Mouse (Mus musculus): Measurements from ENCODE around the gene Foxd2.

The Foxd2 gene

GRCm38 (mm10) chr4:114908829-114909601 is at the start of gene Foxd2:
Foxd2 (minus strand) TSS chr4:114908873.
- DNase-seq (ENCODE audit: low spot score in 2 of 2) = peak; percentile 86 to 89

DNA sequence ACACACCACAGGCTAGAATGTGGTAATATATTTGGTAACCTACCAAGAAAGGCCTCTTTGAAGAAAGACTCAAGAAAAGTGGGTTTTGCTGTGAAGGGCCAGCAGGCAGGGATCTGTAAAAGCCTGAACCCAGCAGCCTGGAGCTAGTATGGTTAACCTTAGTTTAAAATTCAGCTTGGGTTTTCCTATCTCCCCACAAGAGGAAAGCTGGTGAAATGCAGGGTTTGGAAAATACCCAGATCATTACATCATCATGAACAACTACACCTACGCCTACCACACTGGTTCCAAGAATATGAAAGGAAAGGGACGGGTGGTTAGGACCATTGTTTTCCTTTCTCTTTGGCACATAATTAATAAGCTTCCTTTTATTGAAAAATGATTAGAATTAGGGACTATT is 49.6 kb upstream of the Foxd2 start:
- DNase-seq (ENCODE audit: low spot score in 2 of 2) = no peak

- no peak for DNase-seq (ENCODE audit: low spot score in 2 of 2)
Observed at GRCm38 (mm10) chr4:114957403-114957802, 48.7 kb upstream of the Foxd2 start.

GRCm38 (mm10) chr4:114953172-114953571 is 44.5 kb upstream of the Foxd2 start:
- no peak for DNase-seq (ENCODE audit: low spot score in 2 of 2)

- no peak for DNase-seq (ENCODE audit: low spot score in 2 of 2)
Observed at GRCm38 (mm10) chr4:114947852-114948481, 39.3 kb upstream of the Foxd2 start.

GRCm38 (mm10) chr4:114947395-114947794 is 38.7 kb upstream of the Foxd2 start:
- peak; percentile 72 to 81 for DNase-seq (ENCODE audit: low spot score in 2 of 2)

DNA sequence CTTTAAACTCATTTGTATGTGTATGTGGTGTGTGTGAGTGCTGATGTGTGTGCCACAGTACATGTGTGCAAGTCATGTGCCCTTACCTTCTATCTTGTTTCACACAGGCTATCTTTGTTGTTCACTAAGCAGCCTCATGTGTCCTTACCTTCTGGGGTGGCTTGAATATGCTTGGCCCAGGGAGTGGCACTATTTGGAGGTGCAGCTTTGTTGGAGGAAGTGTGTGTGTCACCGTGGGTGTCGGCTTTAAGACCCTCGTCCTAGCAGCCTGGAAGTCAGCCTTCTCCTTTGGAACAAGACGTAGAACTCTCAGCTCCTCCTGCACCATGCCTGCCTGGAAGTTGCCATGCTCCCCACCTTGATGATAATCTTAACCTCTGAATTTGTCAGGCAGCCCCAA is 37.7 kb upstream of the Foxd2 start:
- no peak for DNase-seq (ENCODE audit: low spot score in 2 of 2)

DNA sequence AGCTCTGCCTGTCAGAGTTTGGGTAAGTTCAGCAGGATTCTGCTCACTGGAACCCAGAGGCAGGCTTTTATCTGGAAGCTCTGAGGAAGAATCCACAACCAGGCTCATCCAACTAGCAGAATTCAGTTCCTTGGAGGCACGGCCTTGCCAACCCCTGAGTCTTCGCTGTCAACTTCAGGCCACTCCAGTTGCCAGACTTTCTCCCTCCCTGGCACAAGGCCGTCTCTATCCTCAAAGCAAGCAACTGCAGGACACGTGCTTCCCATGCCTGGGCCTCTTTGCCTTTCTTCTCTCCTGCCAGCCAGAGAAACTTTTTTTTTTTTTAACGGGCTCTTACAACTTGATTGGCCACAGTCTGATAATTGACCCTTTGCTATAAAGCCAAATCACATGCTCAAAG is 36.3 kb upstream of the Foxd2 start:
- DNase-seq (ENCODE audit: low spot score in 2 of 2) = peak in 1 of 2 experiments; percentile 45

GRCm38 (mm10) chr4:114942583-114942982 is 33.9 kb upstream of the Foxd2 start:
- DNase-seq (ENCODE audit: low spot score in 2 of 2) = no peak

GRCm38 (mm10) chr4:114942112-114942511 is 33.4 kb upstream of the Foxd2 start:
- no peak for DNase-seq (ENCODE audit: low spot score in 2 of 2)

DNA sequence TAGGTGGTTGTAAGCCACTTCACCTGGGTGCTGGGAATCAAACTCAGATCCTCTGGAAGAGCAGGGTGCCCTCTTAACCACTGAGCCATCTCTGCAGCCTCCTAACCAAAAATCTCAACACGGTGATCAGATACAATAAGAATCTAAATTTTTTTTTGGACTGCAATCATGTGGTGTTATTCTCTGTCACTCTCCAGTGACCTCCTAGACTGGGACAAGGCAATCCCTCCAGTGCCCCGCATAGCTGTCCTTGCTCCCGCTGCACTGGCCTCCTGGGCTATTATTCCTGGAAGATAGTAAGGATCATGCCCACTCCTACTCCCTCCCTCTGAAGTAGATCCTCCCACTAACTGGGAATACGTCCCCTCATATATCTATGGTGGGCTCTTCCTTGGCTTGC is 32.6 kb upstream of the Foxd2 start:
- no peak for DNase-seq (ENCODE audit: low spot score in 2 of 2)

DNA sequence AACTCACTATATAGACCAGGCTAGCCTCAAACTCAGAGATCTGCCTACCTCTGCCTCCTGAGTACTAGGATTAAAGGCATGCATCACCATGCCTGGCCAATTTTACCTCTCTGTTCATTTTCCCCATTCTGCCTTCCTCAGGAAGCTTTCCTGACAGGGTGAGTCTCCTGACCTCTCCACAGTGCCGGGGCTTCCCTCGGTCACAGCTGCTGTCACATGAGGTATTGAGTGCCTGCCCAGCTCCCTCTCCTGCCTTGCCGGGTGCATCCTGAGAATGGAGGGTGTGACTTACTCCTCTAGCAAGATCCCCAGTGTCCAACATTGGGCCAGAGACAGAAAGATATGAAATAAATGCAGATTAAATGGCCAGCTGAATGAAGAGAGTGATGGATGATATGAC is 29.6 kb upstream of the Foxd2 start:
- no peak for DNase-seq (ENCODE audit: low spot score in 2 of 2)

- DNase-seq (ENCODE audit: low spot score in 2 of 2) = no peak
Observed at GRCm38 (mm10) chr4:114937459-114938047, 28.9 kb upstream of the Foxd2 start.

DNA sequence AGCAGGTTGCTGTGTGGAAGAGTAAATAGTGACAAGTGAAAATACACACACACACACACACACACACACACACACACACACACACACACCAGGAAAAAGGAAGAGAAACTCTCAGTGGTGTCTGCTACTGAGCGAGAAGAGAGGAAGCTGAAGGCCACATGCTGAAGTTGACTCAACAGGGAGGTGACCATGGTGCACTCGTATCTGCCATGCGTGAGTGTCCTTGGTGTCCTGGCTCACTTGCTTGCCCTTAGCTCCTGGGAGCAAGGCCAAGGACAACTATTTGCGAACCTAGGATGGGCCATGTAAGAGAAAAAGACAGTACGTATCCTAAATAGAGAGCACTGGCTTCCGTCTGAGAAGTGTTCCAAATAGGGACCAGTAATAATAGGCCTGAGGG is 25.5 kb upstream of the Foxd2 start:
- no peak for DNase-seq (ENCODE audit: low spot score in 2 of 2)

DNA sequence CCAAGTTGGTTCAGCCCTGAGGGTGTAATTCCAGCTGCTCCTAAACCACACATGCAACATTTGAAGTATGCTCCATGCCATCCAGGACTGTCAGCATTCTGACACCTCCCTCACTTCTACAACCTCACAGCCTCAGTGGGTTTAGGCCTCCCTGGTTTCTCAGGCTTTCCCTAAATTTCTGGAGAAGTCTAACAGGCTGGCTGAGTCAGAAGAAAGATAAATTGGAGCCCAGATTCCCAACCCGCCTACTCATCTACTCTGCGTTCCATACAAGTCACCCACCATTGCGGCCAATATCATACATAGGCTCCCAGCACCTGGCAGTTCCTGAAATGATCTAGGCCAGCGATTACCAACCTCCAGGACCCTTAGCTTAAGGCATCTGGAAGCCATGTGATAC is 24.1 kb upstream of the Foxd2 start:
- no peak for DNase-seq (ENCODE audit: low spot score in 2 of 2)

GRCm38 (mm10) chr4:114929155-114929554 is 20.5 kb upstream of the Foxd2 start:
- DNase-seq (ENCODE audit: low spot score in 2 of 2) = no peak

- no peak for DNase-seq (ENCODE audit: low spot score in 2 of 2)
Observed at GRCm38 (mm10) chr4:114925917-114926312, 17.2 kb upstream of the Foxd2 start, which contains the start of gene Foxe3. Foxe3 (minus strand) TSS chr4:114926013.

- peak in 1 of 2 experiments; percentile 17 for DNase-seq (ENCODE audit: low spot score in 2 of 2)
Observed at GRCm38 (mm10) chr4:114924971-114925916, 16.6 kb upstream of the Foxd2 start.

- peak in 1 of 2 experiments; percentile 35 for DNase-seq (ENCODE audit: low spot score in 2 of 2)
Observed at GRCm38 (mm10) chr4:114917091-114917490, 8.4 kb upstream of the Foxd2 start.

GRCm38 (mm10) chr4:114916056-114916455 is 7.4 kb upstream of the Foxd2 start:
- no peak for DNase-seq (ENCODE audit: low spot score in 2 of 2)

- DNase-seq (ENCODE audit: low spot score in 2 of 2) = peak in 1 of 2 experiments; percentile 49
Observed at GRCm38 (mm10) chr4:114913594-114913962, 4.9 kb upstream of the Foxd2 start.

All from urinary bladder, postnatal 36 days (tissue).